Mouse (Mus musculus) liver, embryonic 14.5 days (tissue): ENCODE measurements around the gene Abca1.

Experiments
- CTCF ChIP-seq: IDR thresholded peaks from 2 replicates; pipeline ENCODE4 v1.5.1; 2016; ENCODE audit warnings: antibody characterized with exemption, low read depth, control low read depth
- EP300 ChIP-seq: IDR thresholded peaks from 2 replicates; pipeline ENCODE4 v1.6.1; 2016; ENCODE audit warnings: antibody characterized with exemption, low read depth

DNA sequence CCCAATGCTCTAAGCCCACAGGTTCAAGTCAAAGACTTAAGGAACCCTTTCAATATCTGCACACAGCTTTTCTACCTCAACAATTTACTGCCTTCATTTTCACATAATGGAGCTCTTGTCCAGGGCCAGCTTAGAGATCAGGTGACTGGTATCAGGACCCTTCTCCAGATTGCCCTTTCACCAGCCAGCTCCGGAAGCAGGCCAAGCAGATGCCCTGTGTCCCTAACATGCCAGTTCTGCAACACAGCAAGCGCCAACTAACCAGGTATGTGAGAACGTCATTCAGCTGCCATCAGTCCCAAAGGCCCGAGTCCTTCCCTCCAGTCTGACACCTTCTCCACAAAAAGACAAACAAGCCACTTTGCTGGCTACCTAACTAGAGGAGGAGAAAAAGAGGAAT, 6.6 kb downstream of the Abca1 start:
- TF ChIP-seq CTCF (no peak), EP300 (no peak)
